Mouse (Mus musculus): ENCODE data around the gene Adad2. TPM values are rescaled to one million over a fixed set of nuclear protein-coding genes. Genes with fewer than 3 reads are reported as not detected.

Adad2 gene
- polyA plus RNA-seq, 1 experiment from 2014 or later, result not detected

DNA sequence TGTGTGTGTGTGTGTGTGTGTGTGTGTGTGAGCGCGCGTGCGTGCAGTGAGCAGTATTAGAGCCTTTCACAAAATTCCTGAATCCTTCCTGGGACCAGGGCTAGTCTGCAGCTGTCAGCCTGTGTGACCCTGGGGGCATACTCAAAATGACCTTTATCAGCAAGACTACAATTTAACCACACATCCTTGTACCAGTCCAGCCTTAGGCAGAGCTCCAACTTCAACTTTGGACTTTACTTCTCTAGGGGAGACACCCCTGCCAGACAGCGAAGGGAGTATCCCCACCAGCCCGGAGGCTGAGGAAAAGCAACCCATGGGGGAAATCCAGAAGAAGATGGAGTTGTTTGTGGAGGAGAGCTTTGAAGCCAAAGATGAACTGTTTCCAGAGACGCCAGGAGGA lies 21.1 kb upstream of the Adad2 start:
- no peak overlapping the region for H3K9ac ChIP-seq (ENCODE audit: low read depth, low read length)
- no peaks in the 10 kb centered on the region for H3K9me3 ChIP-seq (ENCODE audit: control insufficient read depth, low read length)
- H3K4me2 ChIP-seq, result no peak overlapping the region
- 89% methylated on average over 7 of the region's 7 CpGs for WGBS
- H3K27ac ChIP-seq (ENCODE audit: low read depth, low read length), result no peak overlapping the region
- DNase-seq (ENCODE audit: low spot score) (no peak), ATAC-seq (replicated peaks; ENCODE audit: low FRiP score) (no peak)
- H3K27me3 ChIP-seq (replicated peaks; ENCODE audit: control insufficient read depth, insufficient read depth, low read length), result no peaks in the 10 kb centered on the region
- H3K4me1 ChIP-seq (replicated peaks; ENCODE audit: control insufficient read depth, insufficient read depth, low read length), result peaks cover 4% of the 10 kb centered on the region; the same call in 1 of the 2 replicates
- H3K4me3 ChIP-seq (ENCODE audit: low read depth, low read length), result no peak overlapping the region
- H3K36me3 ChIP-seq (ENCODE audit: control insufficient read depth, insufficient read depth, low read length), result no peaks in the 10 kb centered on the region

DNA sequence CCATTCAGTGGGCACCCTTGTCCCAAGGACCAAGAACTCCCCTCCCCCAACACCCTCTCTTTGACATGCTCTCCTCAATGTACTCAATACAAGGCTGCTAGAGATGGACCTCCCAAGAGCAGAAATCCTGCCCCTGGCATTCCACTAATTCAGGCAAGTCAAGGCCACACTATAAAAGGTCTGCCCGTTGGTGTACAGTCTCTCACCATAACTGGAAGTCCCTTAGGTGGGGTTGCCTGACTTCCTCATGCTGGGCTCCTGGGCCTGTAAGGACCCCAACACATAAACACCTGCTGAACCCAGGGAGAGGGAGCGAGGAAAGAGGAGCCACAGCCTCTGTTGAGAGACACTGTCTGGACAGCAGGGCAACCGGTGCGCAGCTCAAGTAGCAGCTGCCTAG lies 8.8 kb upstream of the Adad2 start:
- H3K9me3 ChIP-seq (ENCODE audit: control insufficient read depth, low read length), result no peaks in the 10 kb centered on the region
- peaks cover 18% of the 10 kb centered on the region for H3K36me3 ChIP-seq (ENCODE audit: control insufficient read depth, insufficient read depth, low read length)
- ATAC-seq (replicated peaks; ENCODE audit: low FRiP score), result no peak
- peaks cover 10% of the 10 kb centered on the region for H3K4me1 ChIP-seq (replicated peaks; ENCODE audit: control insufficient read depth, insufficient read depth, low read length)
- H3K27ac ChIP-seq (ENCODE audit: low read depth, low read length), result peak overlapping the region; percentile 60; the same call in 1 of the 2 replicates
- peak overlapping the region; percentile 91 for H3K4me2 ChIP-seq
- H3K4me3 ChIP-seq (ENCODE audit: low read depth, low read length), result peak overlapping the region; percentile 74
- 90% methylated on average over 4 of the region's 4 CpGs for WGBS
- H3K27me3 ChIP-seq (replicated peaks; ENCODE audit: control insufficient read depth, insufficient read depth, low read length), result no peaks in the 10 kb centered on the region
- DNase-seq (ENCODE audit: low spot score), result no peak
- peak overlapping the region; percentile 76 for H3K9ac ChIP-seq (ENCODE audit: low read depth, low read length)

DNA sequence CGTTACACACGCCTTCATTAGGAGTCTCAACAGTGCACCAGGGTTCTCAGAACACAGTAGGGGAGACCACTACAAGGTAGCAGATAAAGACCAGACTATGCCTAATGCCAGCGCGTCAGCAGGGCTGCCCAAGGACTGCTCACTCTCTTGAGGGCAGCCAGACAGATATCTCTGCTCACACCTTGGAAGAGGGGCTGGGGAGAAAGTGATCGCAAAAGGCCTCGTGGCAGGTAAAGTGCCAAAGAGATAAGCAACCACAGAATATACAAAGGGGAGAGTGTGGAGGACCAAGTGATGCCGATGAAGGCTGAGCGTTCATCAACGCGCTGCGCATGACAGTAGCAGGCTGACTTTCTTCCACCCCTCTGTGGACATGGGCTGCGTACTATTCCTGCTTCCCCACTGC lies 8.1 kb upstream of the Adad2 start:
- Histone ChIP-seq H3K27me3 (replicated peaks; ENCODE audit: control insufficient read depth, insufficient read depth, low read length) (no peaks in the 10 kb centered on the region), H3K4me3 (ENCODE audit: low read depth, low read length) (peak overlapping the region; percentile 74), H3K9me3 (ENCODE audit: control insufficient read depth, low read length) (peaks cover 3% of the 10 kb centered on the region; the same call in 1 of the 2 replicates), H3K36me3 (ENCODE audit: control insufficient read depth, insufficient read depth, low read length) (peaks cover 14% of the 10 kb centered on the region), H3K4me1 (replicated peaks; ENCODE audit: control insufficient read depth, insufficient read depth, low read length) (peaks cover 10% of the 10 kb centered on the region), H3K4me2 (peak overlapping the region; percentile 91), H3K27ac (ENCODE audit: low read depth, low read length) (peak overlapping the region; percentile 60; the same call in 1 of the 2 replicates), H3K9ac (ENCODE audit: low read depth, low read length) (peak overlapping the region; percentile 76)
- peak; percentile 85 for ATAC-seq (replicated peaks; ENCODE audit: low FRiP score)
- no peak for DNase-seq (ENCODE audit: low spot score)
- 25% methylated on average over 12 of the region's 12 CpGs for WGBS

DNA sequence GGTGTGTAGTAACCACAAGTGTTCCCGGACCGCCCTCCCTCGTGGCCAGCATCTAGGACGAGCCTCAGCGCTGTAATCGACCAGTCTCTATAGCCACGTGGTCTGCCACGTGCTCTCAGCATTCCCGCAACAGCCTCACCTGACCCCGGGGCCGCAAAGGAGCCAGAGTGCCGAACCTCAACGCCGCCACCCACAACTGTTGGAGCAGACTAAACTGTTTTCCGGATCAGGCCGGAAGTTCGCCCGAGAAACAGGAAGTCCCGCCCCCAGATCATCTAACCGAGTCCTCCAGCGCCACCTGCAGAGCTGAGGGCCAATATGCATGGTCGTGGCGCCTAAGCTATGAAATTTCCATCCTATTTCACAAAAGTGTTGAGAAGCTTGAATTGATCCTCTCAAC lies 7.6 kb upstream of the Adad2 start, which contains the start of gene Taf1c:
Gene Taf1c, minus strand, starts transcription at position 227 of the 400 bp plus-strand sequence.
- H3K36me3 ChIP-seq (ENCODE audit: control insufficient read depth, insufficient read depth, low read length), result peaks cover 14% of the 10 kb centered on the region
- peaks cover 3% of the 10 kb centered on the region; the same call in 1 of the 2 replicates for H3K9me3 ChIP-seq (ENCODE audit: control insufficient read depth, low read length)
- WGBS, result under 1% methylated on average over 23 of the region's 23 CpGs
- H3K4me3 ChIP-seq (ENCODE audit: low read depth, low read length), result peak within 1 kb of the TSS; percentile 74
- ATAC-seq (replicated peaks; ENCODE audit: low FRiP score) (peak; percentile 82), DNase-seq (ENCODE audit: low spot score) (peak; percentile 92)
- no peaks in the 10 kb centered on the region for H3K27me3 ChIP-seq (replicated peaks; ENCODE audit: control insufficient read depth, insufficient read depth, low read length)
- peaks cover 10% of the 10 kb centered on the region for H3K4me1 ChIP-seq (replicated peaks; ENCODE audit: control insufficient read depth, insufficient read depth, low read length)
- H3K27ac ChIP-seq (ENCODE audit: low read depth, low read length), result peak within 1 kb of the TSS; percentile 60; the same call in 1 of the 2 replicates
- H3K9ac ChIP-seq (ENCODE audit: low read depth, low read length), result peak within 1 kb of the TSS; percentile 76
- H3K4me2 ChIP-seq, result peak within 1 kb of the TSS; percentile 91

DNA sequence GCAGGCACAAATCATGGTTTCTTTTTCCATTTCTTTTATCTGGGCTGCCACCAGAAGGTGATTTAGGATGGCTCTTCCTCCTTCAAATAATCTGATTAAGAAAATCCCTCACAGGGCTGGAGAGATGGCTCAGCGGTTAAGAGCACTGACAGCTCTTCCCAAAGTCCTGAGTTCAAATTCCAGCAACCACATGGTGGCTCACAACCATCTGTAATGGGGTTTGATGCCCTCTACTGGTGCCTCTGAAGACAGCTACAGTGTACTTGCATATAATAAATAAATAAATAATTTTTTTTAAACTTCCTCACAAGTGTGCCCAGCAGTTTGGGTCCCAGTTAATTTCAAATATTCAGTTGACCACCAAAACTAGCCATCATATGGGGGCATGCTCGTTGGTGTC lies 6.3 kb upstream of the Adad2 start:
- Histone ChIP-seq H3K36me3 (ENCODE audit: control insufficient read depth, insufficient read depth, low read length) (peaks cover 4% of the 10 kb centered on the region; the same call in 1 of the 2 replicates), H3K9me3 (ENCODE audit: control insufficient read depth, low read length) (peaks cover 3% of the 10 kb centered on the region; the same call in 1 of the 2 replicates), H3K4me1 (replicated peaks; ENCODE audit: control insufficient read depth, insufficient read depth, low read length) (peaks cover 10% of the 10 kb centered on the region), H3K4me3 (ENCODE audit: low read depth, low read length) (no peak overlapping the region), H3K27ac (ENCODE audit: low read depth, low read length) (no peak overlapping the region), H3K27me3 (replicated peaks; ENCODE audit: control insufficient read depth, insufficient read depth, low read length) (no peaks in the 10 kb centered on the region), H3K4me2 (no peak overlapping the region), H3K9ac (ENCODE audit: low read depth, low read length) (no peak overlapping the region)
- WGBS, result 74% methylated on average over 2 of the region's 2 CpGs
- no peak for ATAC-seq (replicated peaks; ENCODE audit: low FRiP score)
- no peak for DNase-seq (ENCODE audit: low spot score)

DNA sequence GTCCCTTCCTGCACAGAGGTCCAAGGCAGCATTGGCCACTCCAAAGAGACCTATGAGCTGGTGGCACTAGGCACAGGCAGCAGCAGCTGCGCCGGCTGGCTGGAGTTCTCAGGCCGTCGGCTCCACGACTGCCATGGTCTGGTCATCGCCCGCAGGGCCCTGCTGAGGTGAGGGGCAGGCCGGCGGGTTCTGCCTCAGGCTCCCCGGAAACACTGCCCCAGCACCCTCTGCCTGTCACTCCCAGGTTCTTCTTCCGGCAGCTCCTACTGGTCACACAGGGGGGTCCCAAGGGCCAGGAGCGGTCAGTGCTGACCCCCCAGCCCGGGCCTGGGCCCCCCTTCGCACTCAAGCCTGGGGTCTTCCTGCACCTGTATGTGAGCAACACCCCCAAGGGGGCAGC lies 2.5 kb downstream of the Adad2 start:
- H3K9me3 ChIP-seq (ENCODE audit: control insufficient read depth, low read length), result no peaks in the 10 kb centered on the region
- WGBS, result 75% methylated on average over 14 of the region's 14 CpGs

DNA sequence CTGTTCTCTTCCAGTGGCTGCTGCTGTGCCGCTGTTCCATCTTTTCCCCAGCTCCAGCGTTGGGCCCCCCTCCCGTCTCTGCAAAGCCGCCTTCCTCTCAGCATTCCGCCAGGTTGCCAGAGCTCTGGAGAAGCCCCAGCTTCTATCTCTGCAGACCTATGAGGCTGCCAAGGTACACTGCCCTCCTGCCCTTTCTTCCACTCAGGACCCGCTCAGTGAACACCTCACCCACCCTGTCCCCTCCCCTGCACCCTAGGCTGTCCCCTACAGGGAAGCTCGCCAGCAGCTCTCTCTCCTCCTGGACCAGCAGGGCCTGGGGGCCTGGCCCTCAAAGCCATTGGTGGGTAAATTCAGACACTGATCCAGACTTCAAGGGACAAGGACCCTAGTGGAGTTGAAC lies 3.8 kb downstream of the Adad2 start:
- no peaks in the 10 kb centered on the region for H3K36me3 ChIP-seq (ENCODE audit: control insufficient read depth, insufficient read depth, low read length)
- no peak overlapping the region for H3K27ac ChIP-seq (ENCODE audit: low read depth, low read length)
- peaks cover 8% of the 10 kb centered on the region; the same call in 1 of the 2 replicates for H3K27me3 ChIP-seq (replicated peaks; ENCODE audit: control insufficient read depth, insufficient read depth, low read length)
- no peak overlapping the region for H3K4me2 ChIP-seq
- H3K9me3 ChIP-seq (ENCODE audit: control insufficient read depth, low read length), result no peaks in the 10 kb centered on the region
- 64% methylated on average over 7 of the region's 7 CpGs for WGBS
- no peak for DNase-seq (ENCODE audit: low spot score)
- ATAC-seq (replicated peaks; ENCODE audit: low FRiP score), result no peak
- H3K4me3 ChIP-seq (ENCODE audit: low read depth, low read length), result no peak overlapping the region
- H3K4me1 ChIP-seq (replicated peaks; ENCODE audit: control insufficient read depth, insufficient read depth, low read length), result no peaks in the 10 kb centered on the region
- no peak overlapping the region for H3K9ac ChIP-seq (ENCODE audit: low read depth, low read length)

More for the DNA sequence above, 2.5 kb downstream of the Adad2 start:
- DNase-seq (ENCODE audit: low spot score) (no peak), ATAC-seq (replicated peaks; ENCODE audit: low FRiP score) (no peak)
- Histone ChIP-seq H3K27me3 (replicated peaks; ENCODE audit: control insufficient read depth, insufficient read depth, low read length) (peaks cover 8% of the 10 kb centered on the region; the same call in 1 of the 2 replicates), H3K36me3 (ENCODE audit: control insufficient read depth, insufficient read depth, low read length) (no peaks in the 10 kb centered on the region), H3K27ac (ENCODE audit: low read depth, low read length) (no peak overlapping the region), H3K4me1 (replicated peaks; ENCODE audit: control insufficient read depth, insufficient read depth, low read length) (no peaks in the 10 kb centered on the region), H3K4me3 (ENCODE audit: low read depth, low read length) (no peak overlapping the region), H3K9ac (ENCODE audit: low read depth, low read length) (no peak overlapping the region), H3K4me2 (no peak overlapping the region)

DNA sequence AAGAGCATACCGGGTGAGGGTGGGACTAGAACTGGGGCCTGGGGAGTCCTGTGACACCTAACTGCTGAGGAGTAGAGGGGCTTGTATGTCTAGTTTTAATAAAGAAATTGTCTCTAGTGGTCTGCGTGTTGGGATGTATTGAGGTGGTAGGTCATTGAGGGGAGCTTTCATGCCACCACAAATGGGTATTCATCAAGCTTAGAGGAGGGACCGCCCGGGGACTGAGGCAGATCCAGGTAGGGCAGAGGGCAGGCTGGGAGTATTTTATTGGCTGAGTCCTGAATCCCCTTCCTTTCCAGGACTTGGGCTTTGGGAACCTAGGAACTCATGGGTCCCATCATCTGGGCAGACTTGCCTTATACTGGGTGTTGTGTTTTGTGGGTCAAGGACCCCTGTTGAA lies 4.3 kb downstream of the Adad2 start:
- Histone ChIP-seq H3K4me2 (no peak overlapping the region), H3K36me3 (ENCODE audit: control insufficient read depth, insufficient read depth, low read length) (no peaks in the 10 kb centered on the region), H3K9me3 (ENCODE audit: control insufficient read depth, low read length) (no peaks in the 10 kb centered on the region), H3K27me3 (replicated peaks; ENCODE audit: control insufficient read depth, insufficient read depth, low read length) (peaks cover 8% of the 10 kb centered on the region; the same call in 1 of the 2 replicates), H3K4me3 (ENCODE audit: low read depth, low read length) (no peak overlapping the region), H3K9ac (ENCODE audit: low read depth, low read length) (no peak overlapping the region), H3K4me1 (replicated peaks; ENCODE audit: control insufficient read depth, insufficient read depth, low read length) (no peaks in the 10 kb centered on the region), H3K27ac (ENCODE audit: low read depth, low read length) (no peak overlapping the region)
- ATAC-seq (replicated peaks; ENCODE audit: low FRiP score) (no peak), DNase-seq (ENCODE audit: low spot score) (no peak)
- 88% methylated on average over 4 of the region's 4 CpGs for WGBS

DNA sequence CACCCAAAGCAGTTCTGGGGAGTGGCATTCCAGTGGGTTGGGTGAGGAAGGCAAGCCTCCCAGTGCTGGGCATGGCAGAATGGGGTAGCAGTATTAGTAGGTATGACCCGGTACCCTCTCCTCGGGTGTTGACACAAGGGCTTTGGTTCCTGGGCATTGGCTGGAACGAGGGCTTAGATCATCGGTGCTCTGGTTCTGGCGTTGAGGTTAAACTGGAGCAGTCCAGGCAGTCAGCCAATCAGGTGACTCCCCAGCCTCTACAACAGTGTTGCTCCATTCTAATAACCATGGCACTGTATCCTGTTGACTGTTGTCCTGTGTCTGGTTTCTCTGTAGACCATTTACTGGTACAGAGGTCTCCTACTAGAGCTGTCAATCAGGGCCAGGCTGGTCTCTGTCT lies 5.0 kb downstream of the Adad2 start:
- Histone ChIP-seq H3K4me1 (replicated peaks; ENCODE audit: control insufficient read depth, insufficient read depth, low read length) (no peaks in the 10 kb centered on the region), H3K9me3 (ENCODE audit: control insufficient read depth, low read length) (no peaks in the 10 kb centered on the region), H3K27me3 (replicated peaks; ENCODE audit: control insufficient read depth, insufficient read depth, low read length) (peaks cover 8% of the 10 kb centered on the region; the same call in 1 of the 2 replicates), H3K36me3 (ENCODE audit: control insufficient read depth, insufficient read depth, low read length) (no peaks in the 10 kb centered on the region), H3K4me3 (ENCODE audit: low read depth, low read length) (no peak overlapping the region), H3K27ac (ENCODE audit: low read depth, low read length) (no peak overlapping the region), H3K4me2 (no peak overlapping the region), H3K9ac (ENCODE audit: low read depth, low read length) (no peak overlapping the region)
- 91% methylated on average over 5 of the region's 5 CpGs for WGBS
- no peak for ATAC-seq (replicated peaks; ENCODE audit: low FRiP score)
- DNase-seq (ENCODE audit: low spot score), result no peak

All from liver, embryonic 11.5 days (tissue).